Mouse (Mus musculus) left cerebral cortex, adult 8-10 months (tissue): ENCODE results near the gene Gm47841. TPM values are rescaled to one million over a fixed set of nuclear protein-coding genes. Genes with fewer than 3 reads are reported as not detected.
A peak's percentile ranks its signal among the peaks of the same experiment; 100 is the strongest.

Experiments used
- DNase-seq, 2 experiments: peaks; one replicate each; pipeline ENCODE4 v3.0.0; 2022; ENCODE audit warnings: low spot score in 2 of 2
- total RNA-seq, 4 experiments: library from RNA; stranded (reverse); gene quantifications; 2 replicates each; pipeline ENCODE4 v1.2.4; 2022

The Gm47841 gene
- total RNA-seq, 4 experiments from 2014 or later, result not detected

- DNase-seq, result no peak
Observed at GRCm38 (mm10) chr15:101075150-101075549, 28.0 kb upstream of the Gm47841 start.

GRCm38 (mm10) chr15:101074067-101074466 lies 26.9 kb upstream of the Gm47841 start:
- no peak for DNase-seq

GRCm38 (mm10) chr15:101072736-101073135 lies 25.5 kb upstream of the Gm47841 start:
- no peak for DNase-seq

- no peak for DNase-seq
Observed at GRCm38 (mm10) chr15:101070762-101071161, 23.6 kb upstream of the Gm47841 start.

- no peak for DNase-seq
Observed at GRCm38 (mm10) chr15:101069641-101070190, 22.5 kb upstream of the Gm47841 start.

- no peak for DNase-seq
Observed at GRCm38 (mm10) chr15:101068671-101069070, 21.5 kb upstream of the Gm47841 start.

- no peak for DNase-seq
Observed at GRCm38 (mm10) chr15:101068029-101068428, 20.8 kb upstream of the Gm47841 start.

GRCm38 (mm10) chr15:101066920-101067696 lies 19.9 kb upstream of the Gm47841 start:
- DNase-seq, result no peak

GRCm38 (mm10) chr15:101066364-101066847 lies 19.2 kb upstream of the Gm47841 start:
- no peak for DNase-seq

- DNase-seq, result no peak
Observed at GRCm38 (mm10) chr15:101065069-101065468, 17.9 kb upstream of the Gm47841 start.

GRCm38 (mm10) chr15:101060280-101060852 lies 13.2 kb upstream of the Gm47841 start:
- DNase-seq, result no peak

GRCm38 (mm10) chr15:101059570-101060279 lies 12.5 kb upstream of the Gm47841 start:
- no peak for DNase-seq

GRCm38 (mm10) chr15:101056225-101056624 lies 9.0 kb upstream of the Gm47841 start:
- DNase-seq, result no peak

GRCm38 (mm10) chr15:101054541-101054940 lies 7.3 kb upstream of the Gm47841 start:
- DNase-seq, result no peak

GRCm38 (mm10) chr15:101053832-101054459 lies 6.7 kb upstream of the Gm47841 start:
- DNase-seq, result no peak

GRCm38 (mm10) chr15:101052560-101053501 lies 5.6 kb upstream of the Gm47841 start:
- DNase-seq, result no peak

GRCm38 (mm10) chr15:101051869-101052268 lies 4.7 kb upstream of the Gm47841 start:
- DNase-seq, result no peak

GRCm38 (mm10) chr15:101048338-101048896 lies 1.2 kb upstream of the Gm47841 start:
- no peak for DNase-seq

GRCm38 (mm10) chr15:101046527-101047193 lies 537 bp downstream of the Gm47841 start:
- DNase-seq, result peak in 1 of 2 experiments; percentile 24
